Comparison of ENCODE assay signal across 9 mouse cellular contexts in the genomic region with DNA sequence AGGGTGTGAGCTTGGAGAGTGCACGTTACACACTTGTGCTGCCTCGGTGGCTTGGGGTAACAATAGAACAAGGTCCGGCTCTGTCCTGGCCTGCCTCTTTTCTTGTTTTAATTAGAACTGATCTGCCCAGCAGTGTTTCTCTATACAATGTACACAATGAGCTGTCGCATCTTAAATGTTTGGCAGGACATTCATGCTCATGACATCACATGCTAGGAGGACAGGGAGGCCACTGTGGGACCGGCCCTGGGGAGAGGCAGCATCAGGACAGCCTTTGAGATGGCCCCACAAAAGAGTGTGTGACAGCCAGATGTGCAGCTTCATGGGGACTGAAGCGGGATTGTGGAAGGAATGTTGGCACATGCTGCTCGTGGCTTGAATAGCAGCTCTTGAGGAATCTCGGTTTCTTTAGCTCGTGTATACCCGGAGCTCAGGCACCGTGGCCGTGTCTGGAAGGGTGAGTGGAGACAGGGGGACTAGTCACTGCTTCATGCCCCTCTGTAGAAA. TPM values are rescaled to one million over a fixed set of nuclear protein-coding genes. Genes with fewer than 3 reads are reported as not detected.
A peak's percentile ranks its signal among the peaks of the same experiment; 100 is the strongest.
DNase-seq lines count a peak whose midpoint lies in the region; ATAC-seq and TF ChIP-seq lines count a peak whose summit lies in the region.
"Had no signal": no experiment of that assay in that cellular context is flagged by ENCODE, and none has a peak within 500 bp of the region (broad histone marks: within the 10 kb centered on the region; RNA-seq: fewer than 3 reads in every experiment).

No protein-coding gene starts in this region.

- no peak for TF ChIP-seq POLR2A in kidney, adult 2 months (IDR thresholded peaks at IDR 0.05; ENCODE audit: low read depth, low read length)

- intact Hi-C loops in gastrocnemius, adult 2 months (cut with DNase I), result no loop called here

- no peaks in the 10 kb centered on the region for H3K4me1 ChIP-seq in kidney, adult 2 months (ENCODE audit: control insufficient read depth, insufficient read depth, low read length)
- peaks cover 23% of the 10 kb centered on the region for H3K4me1 ChIP-seq in forebrain, embryonic 10.5 days
- H3K4me1 ChIP-seq in hindbrain, embryonic 10.5 days (replicated peaks), result peaks cover 20% of the 10 kb centered on the region
- H3K4me1 ChIP-seq in midbrain, embryonic 13.5 days (replicated peaks), result peaks cover 15% of the 10 kb centered on the region

- ATAC-seq in midbrain, embryonic 13.5 days, result peak; percentile 77

- no peak for TF ChIP-seq CTCF in kidney, adult 2 months (conservative IDR thresholded peaks at IDR 0.05; ENCODE audit: insufficient read depth, insufficient read length, low read depth, low read length)
- TF ChIP-seq CTCF in gastrocnemius, adult 2 months (IDR thresholded peaks at IDR 0.05), result no peak

- H3K9me3 ChIP-seq in forebrain, embryonic 10.5 days, result no peaks in the 10 kb centered on the region
- no peaks in the 10 kb centered on the region for H3K9me3 ChIP-seq in hindbrain, embryonic 10.5 days
- H3K9me3 ChIP-seq in midbrain, embryonic 13.5 days, result no peaks in the 10 kb centered on the region

- DNase-seq in kidney, postnatal 10 days, result peak; percentile 43
- no peak for DNase-seq in kidney, adult 2 months
- peak; percentile 19 for DNase-seq in forebrain, embryonic 10.5 days (ENCODE audit: extremely low spot score, low spot score)
- peak; percentile 29 for DNase-seq in hindbrain, embryonic 10.5 days (ENCODE audit: low spot score)
- no peak for DNase-seq in gastrocnemius, adult 2 months
- no peak for DNase-seq in adrenal gland, postnatal 36 days
- DNase-seq in thymus, postnatal 25 days, result no peak

- no peak overlapping the region for H3K9ac ChIP-seq in midbrain, embryonic 13.5 days (replicated peaks)

- no peak overlapping the region for H3K4me3 ChIP-seq in kidney, adult 2 months (ENCODE audit: insufficient read depth, low read depth, low read length)
- H3K4me3 ChIP-seq in forebrain, embryonic 10.5 days, result no peak overlapping the region
- no peak overlapping the region for H3K4me3 ChIP-seq in hindbrain, embryonic 10.5 days
- H3K4me3 ChIP-seq in midbrain, embryonic 13.5 days (replicated peaks), result no peak overlapping the region
- H3K4me3 ChIP-seq in gastrocnemius, adult 2 months, result no peak overlapping the region

- 64% methylated on average over 12 of the region's 12 CpGs for WGBS in kidney, adult 2 months
- 42% methylated on average over 12 of the region's 12 CpGs for WGBS in forebrain, embryonic 10.5 days
- 32% methylated on average over 12 of the region's 12 CpGs for WGBS in hindbrain, embryonic 10.5 days
- 19% methylated on average over 12 of the region's 12 CpGs for WGBS in midbrain, embryonic 13.5 days

- no peaks in the 10 kb centered on the region for H3K36me3 ChIP-seq in kidney, adult 2 months (ENCODE audit: control insufficient read depth, insufficient read depth, low read length)
- no peaks in the 10 kb centered on the region for H3K36me3 ChIP-seq in forebrain, embryonic 10.5 days (replicated peaks)
- H3K36me3 ChIP-seq in hindbrain, embryonic 10.5 days, result no peaks in the 10 kb centered on the region
- no peaks in the 10 kb centered on the region for H3K36me3 ChIP-seq in midbrain, embryonic 13.5 days

- no peak overlapping the region for H3K27ac ChIP-seq in kidney, adult 2 months (ENCODE audit: insufficient read depth, low read depth, low read length)
- peak overlapping the region; percentile 31 for H3K27ac ChIP-seq in forebrain, embryonic 10.5 days
- peak overlapping the region; percentile 66; the same call in 1 of the 2 replicates for H3K27ac ChIP-seq in hindbrain, embryonic 10.5 days
- no peak overlapping the region for H3K27ac ChIP-seq in midbrain, embryonic 13.5 days
- H3K27ac ChIP-seq in gastrocnemius, adult 2 months, result no peak overlapping the region

- H3K4me2 ChIP-seq in midbrain, embryonic 13.5 days (replicated peaks), result peak overlapping the region; percentile 22; the same call in 1 of the 2 replicates

- H3K27me3 ChIP-seq in kidney, adult 2 months (replicated peaks; ENCODE audit: control insufficient read depth, insufficient read depth, low read length), result no peaks in the 10 kb centered on the region
- H3K27me3 ChIP-seq in forebrain, embryonic 10.5 days (ENCODE audit: poor library complexity, severe bottlenecking), result no peaks in the 10 kb centered on the region
- no peaks in the 10 kb centered on the region for H3K27me3 ChIP-seq in hindbrain, embryonic 10.5 days (ENCODE audit: insufficient read depth, poor library complexity, severe bottlenecking)
- H3K27me3 ChIP-seq in midbrain, embryonic 13.5 days, result no peaks in the 10 kb centered on the region

RNA-seq across cellular contexts. Expression of gene Cldn11, which starts 16.7 kb away (rescaled TPM):
- 2.8 and 6.0 TPM in 2 replicates for polyA plus RNA-seq in kidney, adult 2 months (2012; rRNA removed)
- 9.0 TPM in 2 replicates for polyA plus RNA-seq in forebrain, embryonic 10.5 days (2016; fragmentation: Nextera tagmentation; extraction: Ambion mirVana)
- polyA plus RNA-seq in hindbrain, embryonic 10.5 days (2016; fragmentation: Nextera tagmentation; extraction: Ambion mirVana), result 8.2 and 9.6 TPM in 2 replicates
- polyA plus RNA-seq in midbrain, embryonic 13.5 days (2015; fragmentation: Nextera tagmentation; extraction: Ambion mirVana), result 43.4 and 47.0 TPM in 2 replicates
- total RNA-seq in gastrocnemius, adult 2 months (2021), result under 1 TPM in 1 of 2 experiments, not detected in 1; 0.17 TPM
- total RNA-seq in adrenal gland, postnatal 36 days (2021), result 10 to 100 TPM; 10.7 to 15.3 TPM
- total RNA-seq: megakaryocyte, adult 5-6 weeks had no signal

Comparison
In these comparisons a context has a peak if more than half of its experiments do, and no peak if none do; other contexts are left out.
1. DNase-seq: peak in kidney, postnatal 10 days (single experiment), forebrain, embryonic 10.5 days (single experiment) and hindbrain, embryonic 10.5 days (single experiment); none in kidney, adult 2 months (single experiment), gastrocnemius, adult 2 months (single experiment), adrenal gland, postnatal 36 days (0 of 2) and thymus, postnatal 25 days (single experiment).
2. H3K27ac ChIP-seq: peak in forebrain, embryonic 10.5 days (single experiment) and hindbrain, embryonic 10.5 days (single experiment); none in kidney, adult 2 months (single experiment), midbrain, embryonic 13.5 days (single experiment) and gastrocnemius, adult 2 months (single experiment).